Mouse (Mus musculus) kidney, postnatal 10 days (tissue): Measurements from ENCODE around the gene Gpatch2.

Experiments
- DNase-seq: peaks from one replicate; pipeline ENCODE4 v3.0.0; 2021; ENCODE audit warnings: mixed read lengths

Gene Gpatch2

GRCm38 (mm10) chr1:187374418-187374817 is 159.1 kb downstream of the Gpatch2 start:
- no peak for DNase-seq

DNA sequence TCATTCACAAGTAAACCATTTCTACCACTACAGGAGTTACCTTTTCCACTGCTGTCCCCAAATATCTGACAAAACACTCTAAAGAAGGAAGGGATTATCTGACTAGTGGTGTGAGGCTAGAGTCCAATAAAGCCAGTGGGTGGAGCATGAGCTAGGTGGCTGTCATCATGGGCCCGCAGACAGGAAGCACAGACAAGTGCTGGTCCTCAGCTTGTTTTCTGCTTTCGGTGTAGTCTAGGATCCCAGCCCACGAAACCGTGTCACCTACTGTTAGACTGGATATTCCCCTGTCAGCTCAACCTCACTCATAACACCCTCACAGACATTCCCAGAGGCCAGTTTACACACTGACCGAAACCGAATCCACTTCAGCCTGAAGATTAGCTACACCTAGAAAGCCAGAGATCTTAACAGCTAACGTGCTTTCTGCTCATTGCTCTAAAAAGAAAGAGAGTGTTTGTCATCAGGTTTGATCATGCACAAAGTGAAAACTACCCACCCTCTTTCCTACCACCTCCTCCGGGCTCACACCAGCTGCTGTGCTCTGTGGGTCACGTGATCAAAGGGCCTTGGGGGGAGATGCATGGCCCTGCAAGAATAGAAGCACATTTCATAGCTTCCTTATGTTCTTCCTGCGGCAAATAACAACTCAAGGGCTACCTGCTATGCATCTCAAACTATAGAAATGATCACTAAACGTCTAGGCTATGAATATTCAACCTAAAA is 161.8 kb downstream of the Gpatch2 start:
- no peak for DNase-seq

- no peak for DNase-seq
These were observed 162.7 kb downstream of the Gpatch2 start for GRCm38 (mm10) chr1:187377865-187378524.

- DNase-seq = no peak
These were observed 174.2 kb downstream of the Gpatch2 start for GRCm38 (mm10) chr1:187389476-187389875.

- DNase-seq = peak; percentile 2
These were observed 185.5 kb downstream of the Gpatch2 start for GRCm38 (mm10) chr1:187400834-187401233.
